Mouse (Mus musculus) testis, adult 2 months (tissue): ENCODE measurements around the gene Stab2.

Experiments
- CTCF ChIP-seq: fragments of 200-500 bp; IDR thresholded peaks from 2 replicates; pipeline ENCODE4 v1.5.1; 2012; ENCODE audit warnings: low read depth, mild to moderate bottlenecking, inconsistent platforms, low read length, moderate library complexity; ENCODE audit not compliant: control insufficient read depth, insufficient read depth, insufficient replicate concordance
- POLR2A ChIP-seq: fragments of 200-500 bp; IDR thresholded peaks from 2 replicates; pipeline ENCODE4 v1.6.1; 2012; ENCODE audit warnings: low read depth, mild to moderate bottlenecking, inconsistent platforms, low read length, moderate library complexity; ENCODE audit not compliant: control insufficient read depth

DNA sequence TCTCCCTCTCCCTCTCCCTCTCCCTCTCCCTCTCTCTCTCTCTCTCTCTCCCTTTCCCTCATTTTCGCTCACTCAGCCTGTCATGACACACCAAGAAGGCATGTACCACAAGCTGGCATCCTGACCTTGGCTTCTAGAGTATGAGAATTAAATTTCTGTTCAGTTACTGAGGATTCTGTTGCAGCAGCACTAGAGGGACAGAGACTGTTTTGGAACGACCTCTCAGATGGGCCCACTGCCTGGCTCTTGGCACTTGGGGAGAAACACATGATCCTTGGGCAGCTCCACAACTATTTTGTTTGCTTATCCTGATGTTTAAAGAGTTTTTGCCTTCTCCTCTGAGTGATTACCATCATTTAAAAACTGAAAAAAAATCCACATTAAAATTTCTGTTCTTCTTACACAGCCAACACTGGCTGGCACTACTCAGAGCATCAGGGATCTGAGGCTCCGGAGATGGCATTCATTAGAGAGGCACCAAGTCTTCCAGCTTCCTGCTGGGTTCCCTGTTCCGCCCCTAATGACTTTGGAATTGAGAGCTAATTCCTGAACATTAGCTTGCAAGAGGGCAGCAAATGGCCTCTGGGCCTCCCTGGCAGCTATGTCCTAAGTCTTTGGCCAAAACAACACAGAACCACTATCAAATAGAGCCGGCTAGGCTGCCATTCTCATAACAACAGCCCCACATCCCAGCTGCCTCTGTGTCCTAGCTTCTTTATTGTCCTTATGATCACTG lies 127.6 kb downstream of the Stab2 start:
- TF ChIP-seq CTCF (no peak), POLR2A (no peak)
